Comparison of ENCODE assay signal across 11 mouse cellular contexts in the genomic region with DNA sequence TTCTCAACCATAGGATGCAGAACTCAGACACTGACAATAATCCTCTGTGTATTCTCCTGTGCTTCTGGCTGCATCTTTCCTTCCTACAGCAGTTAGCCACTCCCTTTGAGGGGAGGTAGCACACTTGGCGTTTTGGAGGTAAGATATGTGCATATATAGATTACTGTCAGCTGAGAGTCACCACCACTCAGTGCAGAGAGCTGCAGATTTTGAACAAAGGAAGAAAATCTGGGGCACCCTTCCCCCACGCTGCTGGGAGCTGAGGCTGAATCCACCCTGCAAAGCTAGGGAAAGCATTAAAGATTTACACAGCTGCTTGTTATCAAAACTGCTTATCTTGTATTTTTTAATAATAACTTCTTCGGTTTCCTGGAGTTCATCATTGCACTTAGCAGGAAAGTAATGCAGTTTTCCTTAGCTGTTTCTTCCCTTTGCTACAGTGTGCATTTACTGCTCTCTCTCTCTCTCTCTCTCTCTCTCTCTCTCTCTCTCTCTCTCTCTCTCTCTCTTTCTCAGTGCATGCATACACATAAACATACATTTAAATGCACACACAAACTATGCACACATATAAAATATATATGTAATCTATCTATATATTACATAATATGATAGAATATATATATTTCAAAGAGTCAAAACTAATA.
DNase-seq lines count a peak whose midpoint lies in the region; ATAC-seq lines count a peak whose summit lies in the region.
"Had no signal": no experiment of that assay in that cellular context is flagged by ENCODE, and none has a peak within 500 bp of the region (broad histone marks: within the 10 kb centered on the region; RNA-seq: fewer than 3 reads in every experiment).

No protein-coding gene starts in this region.

- no peak overlapping the region for H3K4me3 ChIP-seq in midbrain, embryonic 14.5 days (replicated peaks; ENCODE audit: low read depth, low read length)
- no peak overlapping the region for H3K4me3 ChIP-seq in heart, embryonic 11.5 days (ENCODE audit: low read depth, low read length)

- peak overlapping the region; percentile 77 for H3K27ac ChIP-seq in midbrain, embryonic 14.5 days (replicated peaks; ENCODE audit: low read depth, low read length)
- H3K27ac ChIP-seq in heart, embryonic 11.5 days (ENCODE audit: low read depth, low read length): no peak overlapping the region
- H3K27ac ChIP-seq: liver, embryonic 14.5 days had no signal

- H3K9ac ChIP-seq in midbrain, embryonic 14.5 days (replicated peaks; ENCODE audit: low read length): no peak overlapping the region
- H3K9ac ChIP-seq in heart, embryonic 11.5 days (ENCODE audit: low read depth, low read length): no peak overlapping the region
- H3K9ac ChIP-seq: liver, embryonic 14.5 days had no signal

- H3K4me1 ChIP-seq in midbrain, embryonic 14.5 days (ENCODE audit: control insufficient read depth, insufficient read depth, low read length): 0 out of 2 replicates have a peak, but pooled peaks cover 4% of the 10 kb centered on the region
- no peaks in the 10 kb centered on the region for H3K4me1 ChIP-seq in heart, embryonic 11.5 days (ENCODE audit: control insufficient read depth, insufficient read depth, low read length)

- peak; percentile 88 for ATAC-seq in midbrain, embryonic 14.5 days (ENCODE audit: low FRiP score, low TSS enrichment)
- ATAC-seq in erythroid progenitor cell, adult 5-6 weeks (replicated peaks; ENCODE audit: low FRiP score, poor library complexity, severe bottlenecking): no peak
- no peak for ATAC-seq in heart, embryonic 11.5 days (replicated peaks; ENCODE audit: insufficient number of reproducible peaks, low FRiP score, low TSS enrichment)

- H3K9me3 ChIP-seq in midbrain, embryonic 14.5 days (ENCODE audit: control insufficient read depth, low read length): no peaks in the 10 kb centered on the region
- H3K9me3 ChIP-seq in heart, embryonic 11.5 days (replicated peaks; ENCODE audit: control insufficient read depth, low read length): no peaks in the 10 kb centered on the region

- no peaks in the 10 kb centered on the region for H3K36me3 ChIP-seq in midbrain, embryonic 14.5 days (ENCODE audit: control insufficient read depth, insufficient read depth, low read length)
- no peaks in the 10 kb centered on the region for H3K36me3 ChIP-seq in heart, embryonic 11.5 days (ENCODE audit: control insufficient read depth, insufficient read depth, low read length)

- WGBS in midbrain, embryonic 14.5 days: 22% methylated on average over 3 of the region's 3 CpGs
- WGBS in heart, embryonic 11.5 days (ENCODE audit: insufficient replicate concordance): 38% methylated on average over 3 of the region's 3 CpGs

- H3K27me3 ChIP-seq in midbrain, embryonic 14.5 days (ENCODE audit: control insufficient read depth, insufficient read depth, low read length): no peaks in the 10 kb centered on the region
- H3K27me3 ChIP-seq in heart, embryonic 11.5 days (ENCODE audit: control insufficient read depth, insufficient read depth, low read length): no peaks in the 10 kb centered on the region
- H3K27me3 ChIP-seq: CH12.LX had no signal

- peak; percentile 53 to 56 for DNase-seq in left cerebral cortex, adult 18-20 months (ENCODE audit: low spot score in 2 of 2)
- no peak for DNase-seq in left cerebral cortex, adult 11 months (ENCODE audit: low spot score)
- peak; percentile 49 to 65 for DNase-seq in frontal cortex, postnatal 36 days (ENCODE audit: low spot score in 2 of 2)
- DNase-seq in midbrain, embryonic 14.5 days: peak; percentile 82
- peak; percentile 29 for DNase-seq in telencephalon, adult 2 months (ENCODE audit: low read depth, low spot score)
- no peak for DNase-seq in cerebellum, adult 8-10 months
- DNase-seq: heart, adult 18-20 months had no signal

- no peak overlapping the region for H3K4me2 ChIP-seq in midbrain, embryonic 14.5 days (ENCODE audit: low read length)
- no peak overlapping the region for H3K4me2 ChIP-seq in heart, embryonic 11.5 days

Comparison
In these comparisons a context has a peak if more than half of its experiments do, and no peak if none do; other contexts are left out.
1. DNase-seq: peak in left cerebral cortex, adult 18-20 months (2 of 2), frontal cortex, postnatal 36 days (2 of 2), midbrain, embryonic 14.5 days (single experiment) and telencephalon, adult 2 months (single experiment); none in left cerebral cortex, adult 11 months (single experiment) and cerebellum, adult 8-10 months (single experiment).